Mouse (Mus musculus) spleen, postnatal 36 days (tissue): Measurements from ENCODE around the gene Arhgef6.
A peak's percentile ranks its signal among the peaks of the same experiment; 100 is the strongest.

Source experiments
- DNase-seq, 2 experiments: peaks; one replicate each; pipeline ENCODE4 v3.0.0; 2022; ENCODE audit warnings: low spot score in 2 of 2, mixed read lengths in 1 of 2

Arhgef6 gene

DNA sequence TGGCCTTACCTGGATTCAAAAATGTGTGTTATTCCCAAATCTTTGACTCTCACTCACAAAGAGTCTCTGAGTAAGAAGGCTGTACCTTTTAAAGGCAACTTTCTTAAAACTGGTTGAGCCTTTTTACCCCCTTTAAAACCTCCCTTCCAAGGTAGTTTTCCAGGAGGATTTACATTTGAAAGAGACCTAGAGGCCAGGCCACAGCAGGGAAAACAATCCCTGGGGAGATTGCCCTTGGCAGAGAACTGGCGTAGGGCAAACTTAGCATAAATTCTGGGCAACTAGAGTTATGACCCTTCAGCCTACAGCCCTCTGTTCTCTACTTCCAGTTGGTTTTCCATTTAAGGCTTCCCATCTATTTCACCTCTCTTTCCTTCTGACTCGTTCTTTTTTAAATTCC lies 140.5 kb downstream of the Arhgef6 start:
- DNase-seq, result no peak

DNA sequence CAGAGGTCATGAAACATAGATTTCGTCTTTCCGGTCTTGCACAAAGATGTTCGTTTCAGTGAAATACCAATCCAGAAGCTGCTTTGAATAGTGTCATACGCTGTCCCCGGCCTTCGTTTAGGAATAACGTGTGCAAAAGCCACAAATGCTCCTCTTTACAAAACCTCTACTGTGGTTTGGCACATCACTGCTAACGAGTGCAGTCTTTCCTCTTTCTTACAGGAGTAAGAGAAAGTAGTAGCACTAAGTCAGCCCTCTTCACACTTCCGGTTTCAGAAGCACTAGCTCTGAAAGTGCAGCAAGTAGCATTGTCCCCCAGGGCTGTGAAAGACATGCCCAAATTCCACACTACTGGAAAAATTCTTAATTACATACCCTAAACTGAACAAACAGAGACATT lies 142.2 kb downstream of the Arhgef6 start:
- DNase-seq, result peak; percentile 12 to 27

DNA sequence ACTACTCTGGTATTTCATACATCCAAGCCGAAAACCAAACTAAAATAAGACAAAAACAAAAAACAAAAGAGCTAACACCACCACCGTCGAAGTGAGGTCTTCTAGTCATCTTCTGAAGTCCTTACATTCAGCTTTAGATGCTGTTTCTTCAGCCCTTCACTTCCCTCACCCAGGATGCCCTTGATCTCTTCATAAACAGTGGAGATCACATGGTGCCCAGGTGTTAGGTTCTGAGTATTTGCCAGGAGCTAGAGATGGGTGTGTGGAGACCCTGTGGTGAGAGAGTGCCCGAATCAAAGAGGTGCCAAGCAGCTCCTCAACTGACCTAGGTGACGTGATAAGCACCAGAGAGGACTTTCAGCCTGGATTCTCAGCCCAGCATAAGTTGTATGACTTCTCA lies 149.2 kb downstream of the Arhgef6 start:
- DNase-seq, result peak; percentile 2 to 4

DNA sequence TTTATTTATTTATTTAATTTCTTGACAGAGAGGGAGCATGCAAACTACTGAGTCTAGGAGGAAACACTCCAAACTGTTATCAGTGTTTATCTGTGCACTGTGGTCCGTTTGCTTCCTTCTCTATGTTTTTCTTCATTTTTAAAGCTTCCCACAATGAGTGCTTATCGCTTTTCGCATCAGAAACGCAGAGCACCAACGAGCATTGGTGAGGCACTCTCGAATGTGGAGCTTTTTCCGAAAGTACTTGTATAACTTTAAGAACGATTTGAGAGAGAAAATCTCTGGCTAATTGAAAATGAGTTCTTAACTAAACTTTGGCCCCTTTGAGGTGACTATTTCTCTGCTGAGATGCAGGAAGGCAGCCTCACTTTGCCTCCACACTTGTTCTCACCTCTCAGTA lies 151.2 kb downstream of the Arhgef6 start:
- no peak for DNase-seq

DNA sequence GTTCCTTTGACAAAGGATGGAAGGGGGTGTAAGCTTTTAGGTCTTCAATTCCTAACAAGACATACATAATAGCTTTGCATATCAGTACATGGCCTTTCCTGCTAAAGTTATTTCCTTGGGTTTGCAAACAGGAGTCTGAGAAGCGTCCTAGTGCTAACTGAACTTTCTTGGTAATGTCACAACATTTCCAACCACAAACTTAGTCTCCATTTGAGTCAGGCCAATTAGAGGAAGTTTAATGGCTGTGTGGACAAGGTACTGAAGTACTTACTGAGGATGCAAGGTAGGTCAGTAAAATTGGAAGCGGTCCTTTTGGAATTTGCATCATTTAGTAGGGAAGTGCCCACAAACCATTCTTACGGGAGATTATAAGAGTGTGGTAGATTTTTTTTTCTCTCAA lies 155.2 kb downstream of the Arhgef6 start:
- DNase-seq, result no peak

DNA sequence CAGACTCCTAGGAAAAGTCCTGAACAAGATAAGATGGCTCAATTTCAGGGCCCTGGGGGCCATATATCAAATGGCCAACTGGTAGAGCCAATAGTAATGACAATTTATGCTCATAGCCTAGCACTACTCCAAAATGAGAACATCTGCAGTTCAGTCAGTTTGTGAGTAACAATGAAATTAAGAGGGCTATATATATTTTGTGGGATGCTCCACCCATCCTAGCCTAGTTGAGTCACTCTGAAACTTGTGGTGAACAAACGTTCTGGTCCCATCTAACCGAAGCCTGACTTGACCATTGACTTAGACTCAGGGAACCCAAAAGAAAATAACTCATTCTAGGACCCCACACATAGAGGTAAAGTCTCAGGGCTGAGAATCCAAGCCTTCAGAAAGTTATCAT lies 156.1 kb downstream of the Arhgef6 start:
- no peak for DNase-seq
